ENCODE assay signal across 12 mouse cellular contexts in the genomic region with DNA sequence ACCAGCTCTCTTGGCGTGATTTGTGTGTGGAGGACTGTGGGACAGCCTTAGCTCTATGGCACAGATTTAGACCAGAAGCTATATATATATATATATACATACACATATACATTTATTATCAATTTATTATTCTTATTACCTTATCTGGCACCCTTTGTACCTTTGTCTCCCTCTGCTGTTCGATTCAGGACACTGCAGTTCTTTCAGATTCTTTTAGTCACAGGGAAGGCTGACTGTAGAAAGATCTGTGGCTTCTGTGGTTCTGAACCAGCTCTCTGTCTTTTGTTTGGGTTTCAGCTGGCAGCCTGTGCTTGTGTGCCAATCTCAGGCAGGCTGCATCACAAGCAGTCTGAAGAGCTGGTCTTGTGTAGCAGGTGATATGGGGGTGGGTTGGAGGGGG.
DNase-seq lines count a peak whose midpoint lies in the region; ATAC-seq and TF ChIP-seq lines count a peak whose summit lies in the region.
"Had no signal": no experiment of that assay in that cellular context is flagged by ENCODE, and none has a peak within 500 bp of the region (broad histone marks: within the 10 kb centered on the region; RNA-seq: fewer than 3 reads in every experiment).

No protein-coding gene starts in this region.

- TF ChIP-seq EP300 in liver, embryonic 14.5 days (IDR thresholded peaks at IDR 0.05; ENCODE audit: low read depth): no peak

- no peaks in the 10 kb centered on the region for H3K36me3 ChIP-seq in liver, embryonic 14.5 days (replicated peaks; ENCODE audit: control insufficient read depth, insufficient read depth, low read depth)
- no peaks in the 10 kb centered on the region for H3K36me3 ChIP-seq in liver, embryonic 11.5 days (ENCODE audit: control insufficient read depth, insufficient read depth, low read length)
- H3K36me3 ChIP-seq: lung, embryonic 15.5 days; neural tube, embryonic 13.5 days had no signal

- no peaks in the 10 kb centered on the region for H3K4me1 ChIP-seq in liver, embryonic 14.5 days (replicated peaks; ENCODE audit: control insufficient read depth in 2 of 2, insufficient read depth in 2 of 2, low read length in 1 of 2)
- no peaks in the 10 kb centered on the region for H3K4me1 ChIP-seq in liver, embryonic 11.5 days (replicated peaks; ENCODE audit: control insufficient read depth, insufficient read depth, low read length)
- H3K4me1 ChIP-seq: lung, embryonic 15.5 days; neural tube, embryonic 13.5 days had no signal

- no peaks in the 10 kb centered on the region for H3K27me3 ChIP-seq in liver, embryonic 14.5 days (ENCODE audit: control insufficient read depth, insufficient read depth, low read length)
- no peaks in the 10 kb centered on the region for H3K27me3 ChIP-seq in liver, embryonic 11.5 days (replicated peaks; ENCODE audit: control insufficient read depth, insufficient read depth, low read length)
- H3K27me3 ChIP-seq: lung, embryonic 15.5 days; neural tube, embryonic 13.5 days had no signal

- DNase-seq in adrenal gland, postnatal 10 days: peak; percentile 4
- DNase-seq in adrenal gland, postnatal 4 days (ENCODE audit: low spot score in 2 of 2): no peak
- no peak for DNase-seq in liver, embryonic 14.5 days (ENCODE audit: low read depth in 3 of 3, low spot score in 3 of 3)
- DNase-seq in liver, embryonic 11.5 days (ENCODE audit: low spot score): no peak
- DNase-seq in brain, adult 2 months (ENCODE audit: low read depth, low spot score): peak; percentile 18
- DNase-seq in thymus, postnatal 4 days: no peak
- no peak for DNase-seq in cerebellum, adult 11-12 months
- DNase-seq: B cell, adult 2 months had no signal

- H3K9me3 ChIP-seq in liver, embryonic 14.5 days (ENCODE audit: control insufficient read depth, low read length): no peaks in the 10 kb centered on the region
- no peaks in the 10 kb centered on the region for H3K9me3 ChIP-seq in liver, embryonic 11.5 days (ENCODE audit: control insufficient read depth, low read length)
- H3K9me3 ChIP-seq: lung, embryonic 15.5 days; neural tube, embryonic 13.5 days had no signal

- no peak for ATAC-seq in liver, embryonic 14.5 days (ENCODE audit: insufficient read depth)
- no peak for ATAC-seq in liver, embryonic 11.5 days (replicated peaks; ENCODE audit: low FRiP score)
- peak; percentile 68 for ATAC-seq in megakaryocyte progenitor cell, adult 5-6 weeks (replicated peaks; ENCODE audit: poor library complexity)

- no peak overlapping the region for H3K4me3 ChIP-seq in liver, embryonic 14.5 days (ENCODE audit: insufficient read depth in 1 of 2, low read depth in 2 of 2, low read length in 2 of 2)
- no peak overlapping the region for H3K4me3 ChIP-seq in liver, embryonic 11.5 days (ENCODE audit: low read depth, low read length)
- H3K4me3 ChIP-seq: erythroblast, embryonic 14.5 days; lung, embryonic 15.5 days; neural tube, embryonic 13.5 days had no signal

- peak; percentile 28 for TF ChIP-seq CTCF in liver, embryonic 14.5 days (IDR thresholded peaks at IDR 0.05; ENCODE audit: low read depth)

- no peak overlapping the region for H3K9ac ChIP-seq in liver, embryonic 14.5 days (replicated peaks)
- H3K9ac ChIP-seq in liver, embryonic 11.5 days (ENCODE audit: low read depth, low read length): no peak overlapping the region
- H3K9ac ChIP-seq: lung, embryonic 15.5 days; neural tube, embryonic 13.5 days had no signal

- 23% methylated on average over 2 of the region's 2 CpGs for WGBS in liver, embryonic 14.5 days (ENCODE audit: insufficient replicate concordance)
- WGBS in liver, embryonic 11.5 days: 43% methylated on average over 2 of the region's 2 CpGs

- no peak overlapping the region for H3K4me2 ChIP-seq in liver, embryonic 14.5 days (ENCODE audit: low read depth)
- H3K4me2 ChIP-seq in liver, embryonic 11.5 days: no peak overlapping the region
- H3K4me2 ChIP-seq: lung, embryonic 15.5 days; neural tube, embryonic 13.5 days had no signal

- no peak overlapping the region for H3K27ac ChIP-seq in liver, embryonic 14.5 days
- no peak overlapping the region for H3K27ac ChIP-seq in liver, embryonic 11.5 days (ENCODE audit: low read depth, low read length)
- H3K27ac ChIP-seq: lung, embryonic 15.5 days; neural tube, embryonic 13.5 days had no signal

Comparison
In these comparisons a context has a peak if more than half of its experiments do, and no peak if none do; other contexts are left out.
1. DNase-seq: peak in adrenal gland, postnatal 10 days (single experiment) and brain, adult 2 months (single experiment); none in adrenal gland, postnatal 4 days (0 of 2), liver, embryonic 14.5 days (0 of 3), liver, embryonic 11.5 days (single experiment), thymus, postnatal 4 days (single experiment) and cerebellum, adult 11-12 months (single experiment).